Mouse (Mus musculus) embryo, embryonic 11 days (tissue): Measurements from ENCODE around the gene Tgm1.

Source experiments
- DNase-seq: peaks from one replicate; pipeline ENCODE4 v3.0.0-alpha.2; 2015

Tgm1 gene

DNA sequence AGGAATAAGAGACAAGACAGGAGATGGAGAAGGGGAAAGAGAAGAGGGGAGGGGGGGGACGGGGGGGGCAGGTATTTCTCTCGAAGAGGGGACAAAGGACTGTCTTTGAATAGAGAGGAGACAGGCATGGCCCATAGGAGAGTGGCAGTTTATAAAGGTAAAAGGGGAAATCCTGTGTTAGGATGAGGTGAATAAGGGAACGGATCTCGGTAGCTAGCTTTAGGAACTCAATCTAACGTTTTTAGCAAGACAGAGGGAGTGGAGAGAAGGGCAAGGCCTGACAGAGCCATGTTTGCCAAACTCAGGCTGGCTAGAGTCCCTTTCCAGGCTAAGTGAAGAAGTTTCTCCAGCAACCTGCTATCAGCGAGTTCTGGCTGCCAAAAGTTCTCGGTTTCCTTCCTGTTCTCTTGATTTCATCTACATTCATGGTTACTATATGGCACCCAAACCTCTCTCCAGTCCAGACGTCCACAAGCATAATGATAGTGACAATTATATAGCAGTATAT, 8.8 kb upstream of the Tgm1 start:
- peak; percentile 10 for DNase-seq

GRCm38 (mm10) chr14:55721700-55722437, 8.1 kb upstream of the Tgm1 start, which contains the start of gene Rabggta:
Gene Rabggta, minus strand, starts transcription at chr14:55722263.
- DNase-seq = peak; percentile 97

- DNase-seq = no peak
These were observed 7.3 kb upstream of the Tgm1 start for GRCm38 (mm10) chr14:55721076-55721475.

GRCm38 (mm10) chr14:55720666-55721065, 6.9 kb upstream of the Tgm1 start:
- no peak for DNase-seq

DNA sequence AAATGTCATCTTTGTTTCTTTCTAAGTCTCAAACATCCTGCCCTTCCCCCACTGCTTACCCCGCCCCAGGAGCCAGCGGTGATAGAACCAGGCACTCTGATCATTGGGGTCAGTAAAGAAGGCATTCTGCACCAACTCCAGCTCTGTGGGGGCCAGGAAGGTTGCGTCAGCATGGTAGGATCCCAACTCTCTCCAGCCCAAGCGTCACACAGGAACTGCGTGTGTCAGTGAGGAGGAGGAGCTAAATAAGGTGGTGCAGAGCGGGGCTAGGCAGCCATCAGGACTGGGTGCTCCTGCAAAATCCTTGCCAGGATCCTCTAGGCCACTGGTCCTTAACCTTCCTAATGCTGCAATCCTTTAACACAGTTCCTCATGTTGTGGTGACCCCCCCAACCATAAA, 6.0 kb upstream of the Tgm1 start:
- no peak for DNase-seq

GRCm38 (mm10) chr14:55716884-55717283, 3.2 kb upstream of the Tgm1 start:
- DNase-seq = no peak

DNA sequence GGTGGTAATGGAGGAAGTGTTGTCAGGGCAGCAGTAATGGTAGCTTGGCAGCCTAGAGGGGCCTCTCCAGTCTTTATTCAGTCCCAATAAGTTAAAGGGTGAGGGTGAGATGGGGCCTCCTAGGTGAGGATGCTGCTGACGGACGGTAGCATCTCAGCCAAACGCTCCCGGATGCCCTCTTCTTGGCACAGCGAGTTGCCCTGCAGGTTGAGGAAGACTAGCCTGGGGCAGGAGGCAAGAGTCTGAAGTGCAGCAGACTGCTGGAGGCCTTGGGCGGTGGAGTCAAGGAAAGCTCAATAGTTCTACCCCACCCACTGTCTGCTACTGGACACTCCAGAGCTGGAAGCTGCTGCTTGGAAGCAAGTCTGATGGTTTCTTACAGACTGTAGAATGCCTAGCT, 2.5 kb upstream of the Tgm1 start:
- DNase-seq = no peak

GRCm38 (mm10) chr14:55714893-55715292, 1.2 kb upstream of the Tgm1 start:
- peak; percentile 13 for DNase-seq

GRCm38 (mm10) chr14:55713007-55713728, 558 bp downstream of the Tgm1 start:
- DNase-seq = peak; percentile 32

GRCm38 (mm10) chr14:55711786-55712185, 1.9 kb downstream of the Tgm1 start:
- DNase-seq = no peak

GRCm38 (mm10) chr14:55709509-55709908, 4.2 kb downstream of the Tgm1 start:
- no peak for DNase-seq

GRCm38 (mm10) chr14:55707397-55707796, 6.3 kb downstream of the Tgm1 start:
- DNase-seq = no peak

- no peak for DNase-seq
These were observed 7.6 kb downstream of the Tgm1 start for GRCm38 (mm10) chr14:55706051-55706600.

DNA sequence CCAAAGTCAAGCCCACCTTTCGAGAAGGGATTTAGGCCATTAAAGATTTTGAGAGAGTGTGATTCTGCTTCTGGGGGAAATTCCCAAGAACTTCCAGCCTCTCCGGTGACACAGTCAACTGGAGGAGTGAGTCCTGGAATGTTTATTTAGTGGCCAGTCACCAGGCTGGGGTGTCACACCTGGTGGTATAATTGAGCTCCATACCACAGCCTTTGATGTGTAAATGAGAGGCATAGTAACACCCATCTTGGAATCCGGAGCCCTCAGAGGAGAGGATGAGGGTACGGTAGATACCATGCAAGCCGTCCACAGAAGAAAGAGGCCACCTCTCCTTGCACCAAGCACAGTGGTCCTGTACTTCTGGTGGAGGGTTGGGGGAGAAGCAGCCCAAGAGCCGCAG, 11.0 kb downstream of the Tgm1 start:
- DNase-seq = no peak

DNA sequence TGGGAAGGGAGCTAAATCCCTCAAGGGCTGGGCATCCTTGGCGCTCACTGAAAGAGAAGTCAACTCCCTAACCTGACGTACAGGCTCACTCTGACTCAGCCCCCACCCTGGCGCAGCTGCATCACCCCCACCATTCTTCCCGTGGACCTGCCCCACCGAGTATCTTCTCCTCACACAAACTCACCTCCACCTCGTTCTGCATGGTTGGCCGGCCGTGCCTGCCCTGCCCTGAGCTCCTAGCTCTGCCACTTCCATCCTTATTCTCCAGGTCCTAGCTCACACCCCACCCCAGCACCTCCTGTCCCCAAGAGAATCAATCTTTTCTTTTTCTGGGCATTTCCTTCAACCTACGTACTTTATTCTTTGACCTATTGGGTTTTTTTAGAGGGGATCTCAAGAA, 12.6 kb downstream of the Tgm1 start:
- DNase-seq = no peak

DNA sequence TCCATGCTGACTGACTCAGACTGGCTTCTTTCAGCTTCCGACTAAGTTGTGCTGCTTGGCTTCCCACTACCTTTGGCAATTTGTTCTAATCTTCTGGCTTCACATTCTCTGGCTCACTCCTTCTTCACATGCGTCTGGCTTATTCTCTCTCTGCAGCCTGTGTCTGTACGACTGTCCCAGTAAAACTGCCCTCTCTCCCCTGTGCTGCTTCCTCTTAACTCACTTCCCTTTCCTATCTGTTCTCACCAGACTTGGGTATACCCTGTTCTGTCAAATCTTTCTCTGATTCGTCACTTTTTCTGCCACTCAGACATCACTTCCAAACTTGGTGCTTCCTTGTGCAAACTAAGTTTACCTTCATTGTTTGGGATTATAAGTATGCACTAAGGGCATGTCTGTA, 16.5 kb downstream of the Tgm1 start:
- no peak for DNase-seq

- DNase-seq = no peak
These were observed 24.3 kb downstream of the Tgm1 start for GRCm38 (mm10) chr14:55689433-55689832.

DNA sequence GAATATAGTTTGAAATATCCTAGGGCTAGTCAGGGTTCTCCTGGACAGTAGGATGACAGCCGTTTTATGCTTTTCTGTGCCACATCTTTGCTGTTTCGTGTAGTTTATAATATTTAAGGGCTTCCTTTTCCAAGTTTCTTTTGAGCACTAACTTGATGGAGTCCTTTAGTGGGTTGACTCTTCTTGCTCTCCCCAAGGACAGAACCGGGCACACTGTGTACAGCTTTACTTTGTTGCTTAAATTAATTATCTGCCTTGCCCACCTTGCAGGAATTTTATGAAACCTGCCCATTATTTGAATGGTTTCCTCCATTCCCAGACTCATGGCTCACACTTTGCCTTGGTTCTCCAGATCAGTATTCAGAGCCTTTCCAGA, 31.6 kb downstream of the Tgm1 start:
- DNase-seq = no peak

- peak; percentile 96 for DNase-seq
These were observed 32.3 kb downstream of the Tgm1 start, which contains the start of gene Tinf2 for GRCm38 (mm10) chr14:55681160-55682117. Gene Tinf2, minus strand, starts transcription at chr14:55681820.

GRCm38 (mm10) chr14:55677615-55678014, 36.1 kb downstream of the Tgm1 start:
- no peak for DNase-seq

- no peak for DNase-seq
These were observed 41.0 kb downstream of the Tgm1 start for GRCm38 (mm10) chr14:55672741-55673060.

- peak; percentile 96 for DNase-seq
These were observed 41.6 kb downstream of the Tgm1 start, which contains the start of the genes Gmpr2 and Nedd8 for GRCm38 (mm10) chr14:55671833-55672740. Gene Gmpr2, plus strand, starts transcription at chr14:55671941. Gene Nedd8, minus strand, starts transcription at chr14:55672124.
